In the genomic region with DNA sequence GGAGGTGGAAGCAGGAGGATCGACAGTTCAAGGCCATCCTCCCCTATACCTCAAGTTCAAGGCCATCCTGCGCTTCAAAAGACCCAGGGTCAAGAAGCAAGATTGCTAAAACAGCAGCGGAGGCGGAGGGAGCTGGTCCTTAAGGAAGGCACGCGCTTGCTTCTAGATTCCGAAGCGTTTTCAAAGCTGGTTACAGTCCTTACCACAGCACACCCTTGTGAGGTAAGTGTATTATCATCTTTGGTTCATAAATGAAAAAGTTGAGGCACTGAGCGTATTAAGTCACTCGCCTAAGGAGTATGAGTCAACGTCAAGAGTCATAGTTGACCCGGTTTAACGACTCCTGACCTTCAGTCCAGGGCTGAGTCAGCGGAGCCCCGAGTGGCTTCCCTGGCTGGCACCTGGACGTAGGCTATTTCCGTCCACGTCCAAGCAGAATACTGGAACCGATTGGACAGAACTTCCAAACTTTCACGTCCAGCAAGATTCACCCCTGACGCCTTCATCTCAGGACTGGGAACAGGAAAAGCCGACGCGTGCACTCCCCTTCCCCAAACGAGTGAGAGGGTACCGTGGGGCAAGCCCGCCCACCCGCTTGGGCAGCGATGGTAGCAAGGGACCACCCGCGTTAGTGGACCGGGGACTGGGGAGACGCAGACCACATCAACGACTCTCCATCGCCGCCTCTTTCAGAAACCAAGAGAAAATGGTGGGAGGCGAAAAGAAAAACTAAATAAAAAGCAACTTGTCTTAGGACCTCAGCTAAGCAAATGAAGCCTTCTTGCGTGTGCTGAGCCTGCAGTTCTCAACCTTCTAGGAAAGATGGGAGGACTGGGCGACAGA, we compare ENCODE assay signal across 8 mouse cellular contexts. TPM values are rescaled to one million over a fixed set of nuclear protein-coding genes. Genes with fewer than 3 reads are reported as not detected.
A peak's percentile ranks its signal among the peaks of the same experiment; 100 is the strongest.
DNase-seq lines count a peak whose midpoint lies in the region; ATAC-seq and TF ChIP-seq lines count a peak whose summit lies in the region.

A gene (plus strand): TSS at position 107 of the 843 bp plus-strand sequence.

- 3% methylated on average over 39 of the region's 39 CpGs for WGBS in embryonic facial prominence, embryonic 15.5 days
- 2% methylated on average over 39 of the region's 39 CpGs for WGBS in midbrain, postnatal 0 days
- WGBS in stomach, embryonic 15.5 days, result 2% methylated on average over 39 of the region's 39 CpGs

- peak within 1 kb of the TSS; percentile 63 for H3K9ac ChIP-seq in embryonic facial prominence, embryonic 15.5 days
- H3K9ac ChIP-seq in midbrain, postnatal 0 days (replicated peaks; ENCODE audit: low read length, poor library complexity, severe bottlenecking), result peak within 1 kb of the TSS; percentile 51
- H3K9ac ChIP-seq in stomach, embryonic 15.5 days, result peak within 1 kb of the TSS; percentile 67

- peaks cover 31% of the 10 kb centered on the region for H3K4me1 ChIP-seq in embryonic facial prominence, embryonic 15.5 days
- no peaks in the 10 kb centered on the region for H3K4me1 ChIP-seq in midbrain, postnatal 0 days (ENCODE audit: insufficient read depth, low read length)
- peaks cover 9% of the 10 kb centered on the region for H3K4me1 ChIP-seq in stomach, embryonic 15.5 days

- no peak for TF ChIP-seq CTCF in midbrain, postnatal 0 days (IDR thresholded peaks at IDR 0.05)

- H3K27me3 ChIP-seq in embryonic facial prominence, embryonic 15.5 days, result no peaks in the 10 kb centered on the region
- H3K27me3 ChIP-seq in midbrain, postnatal 0 days (ENCODE audit: insufficient read depth, low read length), result no peaks in the 10 kb centered on the region
- H3K27me3 ChIP-seq in stomach, embryonic 15.5 days (replicated peaks), result no peaks in the 10 kb centered on the region

- peak within 1 kb of the TSS; percentile 89 for H3K4me3 ChIP-seq in embryonic facial prominence, embryonic 15.5 days (replicated peaks)
- peak within 1 kb of the TSS; percentile 73 for H3K4me3 ChIP-seq in midbrain, postnatal 0 days (ENCODE audit: low read depth, low read length)
- peak within 1 kb of the TSS; percentile 89 for H3K4me3 ChIP-seq in stomach, embryonic 15.5 days (replicated peaks)

- H3K27ac ChIP-seq in embryonic facial prominence, embryonic 15.5 days (replicated peaks), result peak within 1 kb of the TSS; percentile 96
- peak within 1 kb of the TSS; percentile 68 for H3K27ac ChIP-seq in midbrain, postnatal 0 days (ENCODE audit: low read depth, low read length)
- H3K27ac ChIP-seq in stomach, embryonic 15.5 days, result peak within 1 kb of the TSS; percentile 95

- H3K36me3 ChIP-seq in embryonic facial prominence, embryonic 15.5 days, result no peaks in the 10 kb centered on the region
- no peaks in the 10 kb centered on the region for H3K36me3 ChIP-seq in midbrain, postnatal 0 days (ENCODE audit: insufficient read depth, low read length)
- no peaks in the 10 kb centered on the region for H3K36me3 ChIP-seq in stomach, embryonic 15.5 days

- no peaks in the 10 kb centered on the region for H3K9me3 ChIP-seq in embryonic facial prominence, embryonic 15.5 days (replicated peaks)
- H3K9me3 ChIP-seq in midbrain, postnatal 0 days (ENCODE audit: low read length), result no peaks in the 10 kb centered on the region
- H3K9me3 ChIP-seq in stomach, embryonic 15.5 days, result no peaks in the 10 kb centered on the region

- peak within 1 kb of the TSS; percentile 80 for H3K4me2 ChIP-seq in embryonic facial prominence, embryonic 15.5 days (replicated peaks)
- H3K4me2 ChIP-seq in midbrain, postnatal 0 days (ENCODE audit: low read depth, low read length, poor library complexity, severe bottlenecking), result peak within 1 kb of the TSS; percentile 95
- peak within 1 kb of the TSS; percentile 90 for H3K4me2 ChIP-seq in stomach, embryonic 15.5 days

- ATAC-seq in embryonic facial prominence, embryonic 15.5 days (ENCODE audit: insufficient number of reproducible peaks, low FRiP score, low TSS enrichment, low read depth), result no peak
- peak; percentile 29 for ATAC-seq in midbrain, postnatal 0 days (ENCODE audit: low FRiP score)
- peak; percentile 47 for ATAC-seq in stomach, embryonic 15.5 days (ENCODE audit: insufficient read depth, low FRiP score, low read depth)

- DNase-seq in right cerebral cortex, adult 18-20 months, result peak; percentile 8
- no peak for DNase-seq in right cerebral cortex, postnatal 25 days
- peak; percentile 60 to 69 for DNase-seq in heart, adult 9 months (ENCODE audit: low spot score in 2 of 2)
- DNase-seq in kidney, adult 9 months, result peak; percentile 86
- peak; percentile 68 for DNase-seq in liver
- no peak for DNase-seq in midbrain, postnatal 0 days (ENCODE audit: low spot score)

RNA-seq across cellular contexts. Expression of the gene that starts here (rescaled TPM):
- polyA plus RNA-seq in embryonic facial prominence, embryonic 15.5 days (2015; fragmentation: Nextera tagmentation; extraction: Ambion mirVana), result 299 and 311 TPM in 2 replicates
- total RNA-seq in midbrain, postnatal 0 days (2014; rRNA removed), result 91.4 and 104 TPM in 2 replicates
- polyA plus RNA-seq in midbrain, postnatal 0 days (2015; fragmentation: Nextera tagmentation; extraction: Ambion mirVana), result 293 and 309 TPM in 2 replicates
- 295 and 313 TPM in 2 replicates for polyA plus RNA-seq in stomach, embryonic 15.5 days (2015; fragmentation: Nextera tagmentation; extraction: Ambion mirVana)

Comparison
In these comparisons a context has a peak if more than half of its experiments do, and no peak if none do; other contexts are left out.
1. DNase-seq: peak in right cerebral cortex, adult 18-20 months (single experiment), heart, adult 9 months (2 of 2), kidney, adult 9 months (single experiment) and liver (single experiment); none in right cerebral cortex, postnatal 25 days (single experiment) and midbrain, postnatal 0 days (single experiment).
2. Peak in every context shown above with its lines, with median percentiles within 50 percentile points of each other: H3K27ac ChIP-seq, H3K4me2 ChIP-seq, H3K4me3 ChIP-seq and H3K9ac ChIP-seq.